Comparison of ENCODE assay signal across 8 mouse cellular contexts in genomic region chr5:151233400-151234031, GRCm38 (mm10). TPM values are rescaled to one million over a fixed set of nuclear protein-coding genes. Genes with fewer than 3 reads are reported as not detected.
DNase-seq lines count a peak whose midpoint lies in the region; ATAC-seq and TF ChIP-seq lines count a peak whose summit lies in the region.

Stard13 (minus strand) TSS chr5:151233836.

- H3K4me3 ChIP-seq in intestine, postnatal 0 days (ENCODE audit: low read depth, low read length) = peak within 1 kb of the TSS; percentile 58
- H3K4me3 ChIP-seq in limb, embryonic 13.5 days = peak within 1 kb of the TSS; percentile 59
- H3K4me3 ChIP-seq in midbrain, embryonic 14.5 days (replicated peaks; ENCODE audit: low read depth, low read length) = peak within 1 kb of the TSS; percentile 40
- H3K4me3 ChIP-seq in testis, adult 2 months (ENCODE audit: control insufficient read depth, low read depth, low read length) = peak within 1 kb of the TSS; percentile 75

- TF ChIP-seq CTCF in intestine, postnatal 0 days (IDR thresholded peaks at IDR 0.05; ENCODE audit: low read depth) = no peak
- no peak for TF ChIP-seq CTCF in testis, adult 2 months (IDR thresholded peaks at IDR 0.05; ENCODE audit: control insufficient read depth, insufficient read depth, insufficient replicate concordance, low read depth, low read length)

- peaks cover 6% of the 10 kb centered on the region; the same call in 1 of the 2 replicates for H3K4me1 ChIP-seq in intestine, postnatal 0 days (replicated peaks; ENCODE audit: control insufficient read depth, insufficient read depth, low read length)
- peaks cover 14% of the 10 kb centered on the region for H3K4me1 ChIP-seq in limb, embryonic 13.5 days
- no peaks in the 10 kb centered on the region for H3K4me1 ChIP-seq in midbrain, embryonic 14.5 days (ENCODE audit: control insufficient read depth, insufficient read depth, low read length)
- peaks cover 14% of the 10 kb centered on the region for H3K4me1 ChIP-seq in testis, adult 2 months (ENCODE audit: control insufficient read depth, insufficient read depth, low read length)

- under 1% methylated on average over 49 of the region's 49 CpGs for WGBS in intestine, postnatal 0 days
- under 1% methylated on average over 45 of the region's 49 CpGs for WGBS in limb, embryonic 13.5 days
- WGBS in midbrain, embryonic 14.5 days = under 1% methylated on average over 49 of the region's 49 CpGs

- H3K9ac ChIP-seq in intestine, postnatal 0 days (ENCODE audit: low read depth, low read length) = peak within 1 kb of the TSS; percentile 56
- peak within 1 kb of the TSS; percentile 74 for H3K9ac ChIP-seq in limb, embryonic 13.5 days
- peak within 1 kb of the TSS; percentile 41 for H3K9ac ChIP-seq in midbrain, embryonic 14.5 days (replicated peaks; ENCODE audit: low read length)

- H3K27ac ChIP-seq in intestine, postnatal 0 days (ENCODE audit: low read depth, low read length) = peak within 1 kb of the TSS; percentile 46
- H3K27ac ChIP-seq in limb, embryonic 13.5 days = no peak within 1 kb of the TSS
- no peak within 1 kb of the TSS for H3K27ac ChIP-seq in midbrain, embryonic 14.5 days (replicated peaks; ENCODE audit: low read depth, low read length)
- no peak within 1 kb of the TSS for H3K27ac ChIP-seq in testis, adult 2 months (ENCODE audit: control insufficient read depth, insufficient read depth, low read depth, low read length)

- H3K4me2 ChIP-seq in intestine, postnatal 0 days (replicated peaks; ENCODE audit: low read depth) = peak within 1 kb of the TSS; percentile 93
- H3K4me2 ChIP-seq in limb, embryonic 13.5 days (replicated peaks) = peak within 1 kb of the TSS; percentile 97
- peak within 1 kb of the TSS; percentile 93 for H3K4me2 ChIP-seq in midbrain, embryonic 14.5 days (ENCODE audit: low read length)

- DNase-seq in cerebellum, adult 9-11 months = peak; percentile 2
- no peak for DNase-seq in cerebellum, adult 11-12 months
- DNase-seq in embryo, embryonic 10.5 days (ENCODE audit: low spot score) = peak; percentile 50
- DNase-seq in heart, adult 11 months = peak; percentile 95
- DNase-seq in midbrain, embryonic 14.5 days = peak; percentile 67

- H3K9me3 ChIP-seq in intestine, postnatal 0 days (ENCODE audit: control insufficient read depth) = no peaks in the 10 kb centered on the region
- no peaks in the 10 kb centered on the region for H3K9me3 ChIP-seq in limb, embryonic 13.5 days
- H3K9me3 ChIP-seq in midbrain, embryonic 14.5 days (ENCODE audit: control insufficient read depth, low read length) = no peaks in the 10 kb centered on the region

- no peaks in the 10 kb centered on the region for H3K36me3 ChIP-seq in intestine, postnatal 0 days (ENCODE audit: control insufficient read depth, insufficient read depth)
- no peaks in the 10 kb centered on the region for H3K36me3 ChIP-seq in limb, embryonic 13.5 days
- no peaks in the 10 kb centered on the region for H3K36me3 ChIP-seq in midbrain, embryonic 14.5 days (ENCODE audit: control insufficient read depth, insufficient read depth, low read length)
- H3K36me3 ChIP-seq in testis, adult 2 months (ENCODE audit: control insufficient read depth, insufficient read depth, low read length) = no peaks in the 10 kb centered on the region

- no peaks in the 10 kb centered on the region for H3K27me3 ChIP-seq in intestine, postnatal 0 days (replicated peaks; ENCODE audit: control insufficient read depth, insufficient read depth, low read length)
- H3K27me3 ChIP-seq in limb, embryonic 13.5 days = peaks cover 27% of the 10 kb centered on the region
- peaks cover 10% of the 10 kb centered on the region; the same call in 1 of the 2 replicates for H3K27me3 ChIP-seq in midbrain, embryonic 14.5 days (ENCODE audit: control insufficient read depth, insufficient read depth, low read length)
- no peaks in the 10 kb centered on the region; the same call in 1 of the 2 replicates for H3K27me3 ChIP-seq in testis, adult 2 months (ENCODE audit: control insufficient read depth, insufficient read depth, low read length)

- no peak for TF ChIP-seq POLR2A in testis, adult 2 months (IDR thresholded peaks at IDR 0.05; ENCODE audit: control insufficient read depth, low read depth, low read length)

- ATAC-seq in intestine, postnatal 0 days = peak; percentile 89
- ATAC-seq in limb, embryonic 13.5 days (ENCODE audit: low FRiP score, low read depth) = peak; percentile 65
- peak; percentile 60; the same call in 1 of the 2 replicates for ATAC-seq in midbrain, embryonic 14.5 days (ENCODE audit: low FRiP score, low TSS enrichment)

RNA-seq across cellular contexts. Expression of gene Stard13, which starts in this region (rescaled TPM):
- polyA plus RNA-seq in intestine, postnatal 0 days (2015; fragmentation: Nextera tagmentation; extraction: Ambion mirVana) = 3.7 and 5.1 TPM in 2 replicates
- polyA plus RNA-seq in limb, embryonic 13.5 days (2015; fragmentation: Nextera tagmentation; extraction: Ambion mirVana) = 10.6 and 10.9 TPM in 2 replicates
- polyA plus RNA-seq in midbrain, embryonic 14.5 days (2014; fragmentation: Nextera tagmentation; extraction: Ambion mirVana) = 1.3 and 2.8 TPM in 2 replicates
- 3.3 and 4.9 TPM in 2 replicates for polyA plus RNA-seq in testis, adult 2 months (2012; rRNA removed)
